Mouse (Mus musculus): ENCODE measurements around the gene Kcna3.

Gene Kcna3

DNA sequence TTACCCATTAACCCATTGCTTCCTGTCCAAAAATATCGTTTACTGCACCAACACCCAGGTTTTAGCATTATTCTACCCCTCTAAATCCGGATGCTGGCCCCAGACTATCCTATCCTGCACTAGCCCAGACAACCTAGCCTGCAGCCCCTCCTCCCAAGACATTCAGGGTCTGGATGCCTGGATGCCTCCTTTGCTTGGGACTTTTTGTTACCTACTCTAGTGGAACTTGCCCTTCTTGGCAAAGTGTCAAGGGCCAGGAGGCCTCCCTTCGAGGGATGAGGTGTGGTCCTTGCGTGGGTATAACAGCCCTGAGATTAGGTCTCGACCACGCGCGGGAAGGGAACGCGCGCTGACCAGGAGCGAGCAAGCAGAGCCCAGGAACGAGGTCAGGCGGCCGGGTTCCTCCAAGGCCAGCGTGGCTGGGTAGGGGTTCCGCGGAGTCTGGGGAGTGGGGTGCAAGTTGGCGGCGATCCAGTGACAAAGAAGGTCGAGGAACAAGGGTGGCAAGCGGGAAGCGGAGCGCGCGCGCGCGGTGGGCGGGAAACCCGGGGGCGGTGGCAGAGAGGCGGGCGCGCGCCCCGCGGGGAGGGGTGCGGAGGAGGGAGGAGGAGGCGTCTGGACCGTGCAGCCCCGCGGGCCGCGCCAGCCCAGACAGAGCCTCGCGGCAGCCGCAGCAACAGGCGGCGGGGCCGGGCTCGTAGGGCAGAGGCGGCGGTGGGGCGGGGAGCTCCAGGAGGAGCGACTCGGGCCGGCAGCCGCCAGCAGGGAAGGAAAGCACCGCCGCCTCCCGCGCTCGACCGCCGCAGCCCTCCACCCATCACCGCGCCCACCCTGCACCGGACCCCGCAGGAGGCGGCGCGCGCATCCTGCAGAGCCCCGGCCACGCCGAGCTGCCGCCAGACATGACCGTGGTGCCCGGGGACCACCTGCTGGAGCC lies at the start of gene Kcna3:
Gene Kcna3, plus strand, starts transcription at position 649 of the 937 bp plus-strand sequence.
- DNase-seq (ENCODE audit: low spot score) = peak; percentile 45

DNA sequence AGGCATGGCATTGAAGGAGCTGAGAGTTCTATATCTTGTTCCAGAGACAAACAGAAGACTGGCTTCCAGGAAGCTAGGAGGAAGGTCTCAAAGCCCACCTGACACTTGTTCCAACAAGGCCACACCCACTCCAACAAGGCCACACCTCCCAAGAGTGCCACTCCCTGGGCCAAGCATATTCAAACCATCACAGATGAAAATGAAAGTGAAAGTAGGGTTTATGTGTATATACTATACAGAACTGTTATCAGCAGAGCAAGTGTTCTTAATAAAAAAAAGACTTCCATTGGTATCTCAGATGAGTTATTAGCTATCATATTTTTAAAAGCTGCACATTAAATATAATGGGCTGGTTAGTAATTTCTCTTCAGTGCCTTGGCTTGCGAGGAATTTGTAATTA lies 44.6 kb upstream of the Kcna3 start:
- DNase-seq (ENCODE audit: low spot score) = no peak

DNA sequence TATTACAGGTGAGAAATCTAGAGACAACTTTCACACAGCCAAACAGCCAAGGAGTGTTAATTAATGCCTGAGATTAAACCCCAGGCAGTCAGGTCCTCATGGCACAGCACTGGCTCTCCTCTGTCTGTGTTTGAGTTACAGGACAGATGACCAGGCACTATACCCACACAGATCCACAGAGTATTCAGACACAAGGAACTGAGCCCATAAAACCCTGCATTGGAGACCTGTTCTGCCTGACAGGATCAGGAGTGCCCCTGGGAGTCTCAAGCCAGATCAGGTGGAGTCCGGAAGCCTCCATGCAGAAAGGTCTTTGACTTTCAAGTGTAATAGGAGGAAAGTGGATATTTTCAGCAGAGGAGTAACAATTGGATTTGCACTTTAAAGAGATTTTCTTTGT lies 40.6 kb upstream of the Kcna3 start:
- no peak for DNase-seq (ENCODE audit: low spot score)

DNA sequence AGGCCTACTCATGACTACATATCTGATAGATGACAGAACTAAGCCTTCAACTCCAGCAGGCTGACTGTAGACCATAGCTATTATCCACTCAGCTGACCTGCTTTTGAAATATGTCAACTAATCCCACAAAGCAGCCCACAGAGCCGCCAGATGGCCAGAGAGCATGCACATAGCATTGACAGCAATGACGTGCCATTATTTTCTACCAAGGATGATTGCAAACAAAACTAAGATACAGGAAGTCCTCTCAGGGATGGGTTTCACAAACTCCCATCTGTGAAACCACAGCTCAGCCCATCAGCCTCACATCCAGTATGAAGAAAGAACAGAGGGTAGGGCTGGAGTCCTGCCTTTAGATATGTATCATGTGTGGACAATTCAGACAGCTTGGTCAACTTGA lies 39.8 kb upstream of the Kcna3 start:
- no peak for DNase-seq (ENCODE audit: low spot score)

DNA sequence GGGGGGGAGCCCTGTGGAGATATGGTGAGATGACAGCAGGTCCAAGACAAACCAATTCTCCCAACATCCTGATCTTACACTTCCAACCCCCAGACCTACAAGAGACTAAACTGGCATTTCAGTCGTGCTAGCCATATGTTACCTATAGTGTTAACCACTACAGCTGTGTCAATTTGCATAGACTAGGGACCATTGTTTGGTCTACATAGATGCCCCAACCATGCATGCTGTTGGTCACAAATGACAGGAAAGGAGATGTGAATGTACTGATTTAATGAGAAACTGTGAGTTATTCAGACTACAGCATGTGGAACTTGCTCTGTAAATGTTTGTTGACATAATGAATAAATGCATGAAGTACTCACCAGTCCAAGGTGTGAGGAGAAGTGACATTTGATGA lies 37.6 kb upstream of the Kcna3 start:
- no peak for DNase-seq (ENCODE audit: low spot score)

DNA sequence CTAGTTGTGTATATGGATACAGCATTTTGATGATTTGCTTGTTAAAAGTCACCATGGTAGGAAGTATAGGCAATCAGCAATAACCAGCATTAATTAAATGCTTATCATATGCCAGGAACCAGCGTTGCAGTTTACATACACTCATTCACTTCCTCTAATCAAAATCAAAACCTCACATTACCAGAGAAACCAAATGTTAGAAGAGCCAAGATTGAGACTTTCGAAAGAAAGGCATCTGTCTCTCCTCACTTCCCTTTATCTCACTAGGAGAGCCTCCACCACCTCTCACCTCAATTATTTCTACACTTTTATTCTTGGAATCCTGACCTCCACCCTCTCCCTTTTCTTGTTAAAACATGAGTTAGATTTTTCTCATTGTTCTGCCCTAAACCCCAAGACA lies 35.8 kb upstream of the Kcna3 start:
- no peak for DNase-seq (ENCODE audit: low spot score)

DNA sequence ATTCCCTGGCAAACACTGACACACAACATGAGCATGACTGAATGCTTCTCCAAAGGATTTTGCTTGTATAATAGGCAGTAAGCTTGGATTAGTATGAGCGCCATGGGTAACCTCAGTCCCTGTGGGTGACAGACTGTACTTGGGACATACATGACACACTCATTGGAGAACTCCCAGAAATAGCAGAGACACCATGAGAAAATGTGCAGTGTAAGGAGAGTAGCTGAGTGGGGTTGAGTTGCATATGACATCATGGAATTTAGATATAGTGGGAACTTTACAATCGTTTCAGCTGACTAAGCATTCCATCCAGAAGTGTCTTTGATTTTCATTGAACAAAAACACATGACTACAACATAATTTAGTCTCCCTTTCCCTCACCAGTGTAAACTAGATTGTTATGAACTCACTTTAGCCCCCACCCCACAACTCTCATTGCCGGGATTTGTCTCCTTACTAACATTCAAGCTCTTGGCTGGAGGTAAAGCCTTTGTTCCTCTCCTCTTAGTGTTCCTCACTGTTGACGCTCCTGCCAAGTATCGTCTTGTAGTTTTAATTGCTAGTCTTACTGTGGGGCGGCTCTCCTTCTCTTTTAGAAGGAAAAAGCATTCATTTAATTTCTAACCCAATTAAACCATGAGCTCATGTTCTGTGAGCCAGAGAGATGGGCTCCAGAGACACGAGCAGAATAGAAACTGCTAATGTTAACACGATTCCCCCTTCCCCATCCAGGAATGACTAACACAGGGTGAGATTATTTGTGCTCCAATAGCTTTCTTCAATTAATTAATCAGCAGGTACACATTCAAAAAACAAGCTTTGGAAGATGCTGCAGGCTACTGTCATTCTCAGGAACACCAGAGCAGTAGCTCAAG lies 33.5 kb upstream of the Kcna3 start:
- DNase-seq (ENCODE audit: low spot score) = no peak

DNA sequence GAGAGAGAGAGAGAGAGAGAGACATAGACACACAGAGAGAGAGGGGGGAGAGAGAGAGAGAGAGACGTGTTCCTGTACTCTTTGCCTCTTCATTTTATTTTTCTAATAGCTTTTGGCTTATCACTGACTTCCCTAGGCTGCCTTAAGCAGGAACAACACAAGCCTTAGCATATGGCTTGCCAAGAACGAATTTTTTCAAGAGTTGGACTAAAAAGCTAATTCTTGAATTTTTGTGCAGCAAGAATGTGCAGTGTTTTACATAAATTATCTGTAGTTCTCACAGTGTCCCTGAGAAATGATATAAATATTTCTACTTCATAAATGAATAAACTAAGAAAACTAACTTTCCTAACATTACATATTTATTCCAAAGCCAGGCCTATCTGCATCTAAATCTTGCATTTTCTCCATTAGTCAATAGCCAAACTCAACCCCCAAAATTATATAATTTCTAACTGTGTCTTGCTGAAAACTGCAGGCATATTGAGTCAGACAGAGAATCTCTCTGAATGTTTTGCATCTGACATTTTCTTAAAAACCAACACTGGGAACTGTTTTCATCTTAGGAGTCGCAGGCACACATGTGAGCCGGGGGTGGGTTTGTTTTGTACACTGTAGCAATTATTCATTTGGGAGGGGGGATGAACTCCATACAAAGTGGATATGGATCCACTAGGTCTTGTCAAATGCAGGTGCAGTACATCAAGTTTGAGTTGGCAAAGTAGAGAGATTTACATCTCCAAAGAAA lies 26.5 kb upstream of the Kcna3 start:
- DNase-seq (ENCODE audit: low spot score) = no peak

DNA sequence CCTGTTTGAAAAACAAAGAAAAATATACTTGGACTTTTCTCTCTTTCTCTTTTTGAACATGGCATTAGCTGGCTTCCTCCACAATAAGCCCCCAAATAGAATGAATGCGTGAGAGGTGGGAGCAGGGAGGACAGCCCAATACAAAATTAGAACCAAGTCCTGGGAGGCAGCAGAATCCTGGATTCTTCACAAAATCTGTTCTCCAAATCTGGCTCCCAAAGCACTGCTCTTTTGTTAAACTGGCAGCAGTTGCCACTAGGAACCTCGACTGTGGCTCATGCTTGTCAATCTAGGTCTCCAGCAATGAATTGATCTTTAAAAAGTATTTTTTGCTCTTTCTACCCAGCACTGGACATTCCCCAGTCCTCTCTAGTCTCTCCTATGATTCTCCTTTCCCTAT lies 17.7 kb upstream of the Kcna3 start:
- no peak for DNase-seq (ENCODE audit: low spot score)

DNA sequence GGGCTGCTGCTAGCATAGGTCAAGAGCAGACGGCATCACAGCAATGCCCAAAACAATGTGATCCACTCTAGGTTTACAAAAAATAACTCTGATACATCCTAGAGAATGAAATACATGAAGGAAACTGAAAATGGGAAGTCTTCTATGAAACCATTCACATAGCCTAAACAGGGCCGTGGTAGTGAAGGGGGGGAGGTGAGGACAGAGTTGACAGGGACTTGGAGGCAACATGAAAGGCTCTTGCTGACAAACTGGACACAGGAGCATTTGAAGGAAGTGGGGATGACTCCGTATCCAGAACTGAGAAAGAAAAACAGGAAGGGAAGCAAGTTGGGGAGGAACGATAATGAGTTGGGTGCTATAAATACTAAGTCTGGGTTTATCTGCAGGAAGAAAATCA lies 4.4 kb upstream of the Kcna3 start:
- DNase-seq (ENCODE audit: low spot score) = no peak

DNA sequence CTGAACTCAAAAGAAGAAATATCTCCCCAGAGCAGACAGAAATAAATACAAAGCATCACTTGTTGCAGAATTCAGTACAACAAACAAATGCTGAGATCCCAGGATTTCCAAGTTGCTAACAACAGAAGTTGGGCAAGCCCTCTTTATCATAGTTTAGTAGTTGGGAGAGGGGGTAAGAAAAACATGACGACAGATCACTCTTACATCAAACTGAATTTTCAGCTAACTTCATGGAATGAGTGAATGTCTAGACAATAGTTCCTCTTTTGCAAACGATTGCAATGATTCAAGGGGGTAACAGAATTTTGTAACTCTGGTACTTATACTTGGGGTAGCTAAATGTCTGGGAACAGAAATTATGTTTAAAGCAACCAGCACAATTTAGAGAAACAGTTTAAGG lies 1.2 kb upstream of the Kcna3 start:
- DNase-seq (ENCODE audit: low spot score) = no peak

DNA sequence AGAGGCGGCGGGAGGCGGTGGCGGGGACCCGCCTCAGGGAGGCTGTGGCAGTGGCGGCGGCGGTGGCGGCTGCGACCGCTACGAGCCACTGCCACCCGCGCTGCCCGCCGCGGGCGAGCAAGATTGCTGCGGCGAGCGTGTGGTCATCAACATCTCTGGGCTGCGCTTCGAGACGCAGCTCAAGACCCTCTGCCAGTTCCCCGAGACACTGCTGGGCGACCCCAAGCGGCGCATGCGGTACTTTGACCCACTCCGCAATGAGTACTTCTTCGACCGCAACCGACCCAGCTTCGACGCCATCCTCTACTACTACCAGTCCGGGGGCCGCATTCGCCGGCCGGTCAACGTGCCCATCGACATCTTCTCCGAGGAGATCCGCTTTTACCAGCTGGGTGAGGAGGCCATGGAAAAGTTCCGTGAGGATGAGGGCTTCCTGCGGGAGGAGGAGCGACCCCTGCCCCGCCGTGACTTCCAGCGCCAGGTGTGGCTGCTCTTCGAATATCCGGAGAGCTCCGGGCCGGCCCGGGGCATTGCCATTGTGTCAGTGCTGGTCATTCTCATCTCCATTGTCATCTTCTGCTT lies 580 bp downstream of the Kcna3 start:
- peak; percentile 2 for DNase-seq (ENCODE audit: low spot score)

DNA sequence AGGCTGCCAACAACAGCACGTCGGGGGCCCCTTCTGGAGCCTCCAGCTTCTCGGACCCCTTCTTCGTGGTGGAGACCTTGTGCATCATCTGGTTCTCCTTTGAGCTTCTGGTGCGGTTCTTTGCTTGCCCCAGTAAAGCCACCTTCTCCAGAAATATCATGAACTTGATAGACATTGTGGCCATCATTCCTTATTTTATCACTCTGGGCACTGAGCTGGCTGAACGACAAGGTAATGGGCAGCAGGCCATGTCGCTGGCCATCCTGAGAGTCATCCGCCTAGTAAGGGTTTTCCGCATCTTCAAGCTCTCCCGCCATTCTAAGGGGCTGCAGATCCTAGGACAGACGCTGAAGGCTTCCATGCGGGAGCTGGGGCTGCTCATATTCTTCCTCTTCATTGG lies 1.1 kb downstream of the Kcna3 start:
- no peak for DNase-seq (ENCODE audit: low spot score)

DNA sequence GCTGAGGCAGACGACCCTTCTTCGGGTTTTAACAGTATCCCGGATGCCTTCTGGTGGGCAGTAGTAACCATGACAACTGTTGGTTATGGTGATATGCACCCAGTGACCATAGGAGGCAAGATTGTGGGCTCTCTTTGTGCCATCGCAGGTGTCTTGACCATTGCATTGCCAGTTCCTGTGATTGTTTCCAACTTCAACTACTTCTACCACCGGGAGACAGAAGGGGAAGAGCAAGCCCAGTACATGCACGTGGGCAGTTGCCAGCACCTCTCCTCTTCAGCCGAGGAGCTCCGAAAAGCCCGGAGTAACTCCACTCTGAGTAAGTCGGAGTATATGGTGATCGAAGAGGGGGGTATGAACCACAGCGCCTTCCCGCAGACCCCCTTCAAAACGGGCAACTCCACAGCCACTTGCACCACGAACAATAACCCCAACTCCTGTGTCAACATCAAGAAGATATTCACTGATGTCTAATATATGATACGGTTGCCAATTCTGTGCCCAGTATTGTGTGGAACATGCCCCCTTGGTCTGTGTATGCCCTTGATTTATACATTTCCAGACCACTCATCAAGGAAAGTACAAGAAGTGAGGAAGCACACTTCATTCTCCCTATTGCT lies 1.7 kb downstream of the Kcna3 start:
- DNase-seq (ENCODE audit: low spot score) = no peak

DNA sequence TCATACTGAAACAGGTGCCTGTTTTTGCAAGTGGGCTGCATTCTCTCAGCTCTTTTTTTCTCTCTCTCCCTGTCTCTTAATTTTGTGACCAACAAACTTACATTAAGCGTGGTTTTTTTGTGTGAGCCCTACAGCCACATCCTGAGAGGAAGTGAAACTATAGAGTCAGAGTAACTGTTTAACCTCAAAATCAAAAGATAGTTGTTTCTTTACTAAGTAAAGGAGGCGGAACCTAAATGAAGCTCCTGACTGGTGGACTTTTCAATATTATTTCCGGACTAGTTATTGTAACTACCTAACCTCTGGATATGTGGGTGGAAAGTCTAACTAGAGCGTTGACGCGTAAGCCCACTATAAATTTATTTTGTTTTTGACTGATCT lies 2.2 kb downstream of the Kcna3 start:
- no peak for DNase-seq (ENCODE audit: low spot score)

DNA sequence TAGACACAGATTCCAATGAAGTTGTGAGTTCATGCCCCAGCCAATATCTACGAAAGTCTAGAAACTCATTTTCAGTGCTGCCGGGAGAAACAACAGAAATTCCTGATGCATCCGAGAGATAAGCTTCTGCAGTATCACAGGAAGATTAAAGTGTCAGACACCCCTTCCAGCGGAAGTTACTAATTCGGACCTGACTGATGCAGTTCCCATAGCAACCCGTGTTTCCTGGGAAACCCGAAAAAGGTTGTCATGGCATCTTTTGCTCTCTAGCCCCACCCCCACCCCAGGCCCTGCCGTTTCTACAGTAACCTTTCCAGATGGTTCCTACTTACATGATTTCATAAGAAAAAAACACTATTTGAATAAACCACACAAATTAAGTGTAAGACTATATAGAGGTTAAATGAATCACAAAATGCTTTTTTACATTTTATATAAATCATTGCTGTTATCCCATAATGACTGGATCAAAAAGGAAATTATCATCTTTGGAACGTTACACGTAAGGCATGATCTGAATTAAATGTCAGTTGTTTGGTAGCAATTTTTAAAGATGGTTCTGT lies 2.8 kb downstream of the Kcna3 start:
- no peak for DNase-seq (ENCODE audit: low spot score)

DNA sequence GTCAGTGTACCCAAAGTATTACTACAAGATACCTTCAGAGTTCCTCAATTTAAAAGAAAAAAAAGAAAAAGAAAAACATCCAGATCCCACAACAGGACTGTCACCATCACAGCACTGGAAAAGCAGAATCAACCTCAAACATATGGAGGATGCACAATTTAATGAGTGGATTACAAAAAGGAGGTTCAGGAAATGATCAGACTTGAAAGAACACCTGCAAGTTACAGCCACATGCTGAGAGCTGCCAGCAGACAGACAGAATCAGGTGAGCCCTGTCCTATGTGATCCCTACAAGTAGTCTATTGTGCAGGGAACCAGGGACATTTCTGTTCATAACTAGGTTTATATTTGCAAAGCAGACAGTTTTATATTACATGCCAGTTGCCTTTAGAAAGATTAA lies 3.3 kb downstream of the Kcna3 start:
- no peak for DNase-seq (ENCODE audit: low spot score)

DNA sequence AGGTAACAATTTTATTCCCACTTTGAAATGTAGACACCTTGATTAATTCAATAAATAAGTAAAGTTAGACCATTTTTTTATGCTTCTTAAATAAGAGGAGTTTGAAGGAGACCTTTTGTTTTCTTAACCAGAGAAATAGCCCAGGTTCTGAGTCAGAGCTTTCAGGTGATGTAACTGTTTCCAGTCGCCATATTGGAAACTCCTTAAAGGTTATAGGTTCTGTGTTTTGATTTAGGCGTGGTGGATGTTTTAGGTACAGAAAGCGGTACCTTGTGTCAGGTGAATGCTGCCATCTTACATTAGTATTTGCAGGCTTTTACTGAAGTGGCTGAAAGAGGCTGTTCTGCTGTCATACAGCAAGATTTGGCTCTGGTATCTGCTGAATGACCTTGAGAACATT lies 4.4 kb downstream of the Kcna3 start:
- DNase-seq (ENCODE audit: low spot score) = no peak

DNA sequence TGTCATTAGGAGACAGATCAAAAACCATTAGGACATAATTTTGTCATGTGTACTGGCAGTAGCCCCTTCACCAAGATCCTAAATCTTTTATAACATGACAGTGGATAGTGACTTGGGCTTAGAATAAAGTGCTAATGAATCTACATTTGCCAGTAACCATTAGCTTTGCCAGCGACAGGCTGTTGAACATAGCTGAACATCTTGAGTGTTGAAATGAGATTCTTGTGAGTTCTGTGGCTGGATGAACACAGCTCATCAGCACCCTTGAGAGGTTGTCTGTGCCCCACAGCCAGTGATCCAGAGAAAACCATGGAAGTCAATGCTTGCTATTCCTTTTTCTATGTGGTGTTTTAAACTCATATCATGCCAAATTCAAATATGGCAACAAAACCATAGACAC lies 5.7 kb downstream of the Kcna3 start:
- DNase-seq (ENCODE audit: low spot score) = no peak

DNA sequence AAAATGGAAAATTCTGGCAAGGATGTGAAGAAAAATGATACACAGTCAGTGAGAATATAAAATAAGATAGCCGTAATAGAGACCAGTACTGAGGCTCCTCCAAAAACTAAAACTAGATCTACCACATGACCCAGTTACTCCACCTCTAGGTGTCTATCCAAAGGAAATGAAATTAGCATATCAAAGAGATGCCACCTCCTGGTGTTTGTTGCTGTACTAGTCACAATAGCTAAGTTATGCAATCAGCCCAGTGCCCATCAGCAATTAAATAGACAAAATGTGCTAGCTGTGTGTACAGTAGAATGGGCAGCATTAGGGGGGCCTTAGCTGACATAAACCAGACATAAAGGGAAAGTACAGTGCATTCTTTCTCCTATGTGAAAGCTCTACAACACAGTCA lies 25.5 kb downstream of the Kcna3 start:
- no peak for DNase-seq (ENCODE audit: low spot score)

DNA sequence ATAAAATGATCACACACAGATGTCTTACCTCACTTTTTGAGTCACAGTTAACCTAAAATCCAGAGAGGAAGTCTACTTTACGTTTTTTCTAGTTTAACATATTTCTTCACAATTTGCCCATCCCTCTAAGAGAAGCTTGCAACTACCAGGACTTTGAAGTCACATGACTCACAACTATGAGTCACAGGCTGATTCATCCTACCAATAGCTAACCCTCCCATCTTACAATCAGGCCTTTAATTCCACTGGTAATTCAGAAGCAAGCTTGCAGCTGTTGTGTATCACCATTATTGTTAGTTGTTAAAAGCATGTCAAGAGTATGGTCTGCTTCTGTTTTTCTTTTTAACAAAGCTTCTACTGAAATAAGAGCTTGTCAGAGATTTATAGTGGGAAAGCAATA lies 26.8 kb downstream of the Kcna3 start:
- DNase-seq (ENCODE audit: low spot score) = no peak
